Mouse (Mus musculus) limb, embryonic 11.5 days (tissue): ENCODE measurements around the gene Zfp334. TPM values are rescaled to one million over a fixed set of nuclear protein-coding genes. Genes with fewer than 3 reads are reported as not detected.
A peak's percentile ranks its signal among the peaks of the same experiment; 100 is the strongest.

Experiments used
- ATAC-seq: fragments of 200-750 bp; cut with Nextera tagmentation; 2 replicates; pipeline ENCODE4 v1.8.0; 2017; ENCODE audit warnings: low read depth; ENCODE audit not compliant: insufficient number of reproducible peaks, low FRiP score, low TSS enrichment
- DNase-seq: peaks from one replicate; pipeline ENCODE4 v3.0.0-alpha.2; 2015; ENCODE audit warnings: low spot score
- H3K27ac ChIP-seq: fragments of 300-500 bp; sonication (generic); replicated peaks from 2 replicates; pipeline ENCODE4 v1.5.1; 2014; ENCODE audit warnings: low read depth, mild to moderate bottlenecking, low read length
- H3K27me3 ChIP-seq: fragments of 300-500 bp; sonication (generic); 2 replicates; pipeline ENCODE4 v1.6.1; 2014; ENCODE audit warnings: mild to moderate bottlenecking, low read length, mixed read lengths; ENCODE audit not compliant: control insufficient read depth, insufficient read depth
- H3K36me3 ChIP-seq: fragments of 300-500 bp; sonication (generic); 2 replicates; pipeline ENCODE4 v1.6.1; 2014; ENCODE audit warnings: mild to moderate bottlenecking, low read length, moderate library complexity, mixed read lengths; ENCODE audit not compliant: control insufficient read depth, insufficient read depth
- H3K4me1 ChIP-seq: fragments of 300-500 bp; sonication (generic); 2 replicates; pipeline ENCODE4 v1.6.1; 2014; ENCODE audit warnings: low read length, mixed read lengths; ENCODE audit not compliant: control insufficient read depth, insufficient read depth
- H3K4me2 ChIP-seq: fragments of 300-500 bp; sonication (generic); 2 replicates; pipeline ENCODE4 v1.6.1; 2014; ENCODE audit warnings: low read depth, mild to moderate bottlenecking, moderate library complexity; ENCODE audit not compliant: severe bottlenecking
- H3K4me3 ChIP-seq: fragments of 300-500 bp; sonication (generic); 2 replicates; pipeline ENCODE4 v1.5.1; 2014; ENCODE audit warnings: low read depth, low read length
- H3K9ac ChIP-seq: fragments of 300-500 bp; sonication (generic); 2 replicates; pipeline ENCODE4 v1.6.1; 2014; ENCODE audit warnings: mild to moderate bottlenecking, low read length
- H3K9me3 ChIP-seq: fragments of 300-500 bp; sonication (generic); 2 replicates; pipeline ENCODE4 v1.6.1; 2016; ENCODE audit warnings: low read length; ENCODE audit not compliant: control insufficient read depth
- WGBS: fragments of 180-500 bp; shearing (Covaris S2); extraction: QIAGEN DNeasy Blood & Tissue Kit; methylation state at CpG from one replicate; pipeline ENCODE4 v1.1.7; 2014; 5-methylcytosine and 5-hydroxymethylcytosine counted together
- polyA plus RNA-seq: library from polyadenylated mRNA; unstranded; fragments of >200 nt; fragmentation: Nextera tagmentation; extraction: Ambion mirVana; gene quantifications from 2 replicates; pipeline ENCODE4 v1.2.1, GENCODE M21; 2014

The Zfp334 gene
- 19.5 and 21.3 TPM in 2 replicates for polyA plus RNA-seq

DNA sequence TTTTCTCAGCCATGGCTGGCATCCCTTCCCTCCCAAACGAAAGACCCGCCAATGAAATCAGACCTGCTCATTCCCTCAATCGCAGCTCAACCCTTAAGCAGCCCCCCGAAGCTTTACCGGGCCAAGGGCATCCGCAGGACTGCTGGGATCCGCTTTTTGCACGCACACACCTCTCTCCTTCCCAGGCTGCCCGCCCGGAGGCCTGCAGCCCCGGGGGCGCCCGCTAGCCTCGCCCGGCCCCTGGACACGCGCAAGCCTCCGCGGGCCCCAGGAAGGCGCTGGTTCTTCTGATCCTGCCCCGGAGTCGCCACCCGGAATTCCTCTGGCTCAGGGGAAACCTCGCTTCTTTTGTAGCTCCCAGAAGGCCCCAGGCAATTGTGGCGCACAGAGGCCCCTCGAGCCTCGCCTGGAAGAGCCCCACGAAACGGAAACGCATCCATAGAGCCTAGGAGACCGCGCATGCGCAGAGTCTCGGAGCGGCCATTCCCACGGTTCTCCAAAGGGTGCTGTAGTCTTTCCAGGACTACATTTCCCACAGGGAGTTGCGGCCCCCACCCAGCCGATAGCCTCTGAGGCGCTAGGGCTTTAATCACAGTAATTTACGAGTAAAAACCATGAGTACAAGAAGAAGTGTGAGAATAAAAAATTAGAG is at the start of gene Zfp334:
Zfp334 (minus strand) TSS at position 416 of the 652 bp plus-strand sequence.
- ATAC-seq (peak; percentile 86), DNase-seq (peak; percentile 98)
- peak within 1 kb of the TSS; percentile 85 for H3K27ac ChIP-seq
- peaks cover 15% of the 10 kb centered on the region for H3K36me3 ChIP-seq
- peaks cover 5% of the 10 kb centered on the region; the same call in 1 of the 2 replicates for H3K4me1 ChIP-seq
- H3K4me2 ChIP-seq: peak within 1 kb of the TSS; percentile 75
- under 1% methylated on average over 40 of the region's 40 CpGs for WGBS
- peak within 1 kb of the TSS; percentile 86 for H3K4me3 ChIP-seq
- no peaks in the 10 kb centered on the region for H3K27me3 ChIP-seq
- H3K9ac ChIP-seq: peak within 1 kb of the TSS; percentile 93
- H3K9me3 ChIP-seq: no peaks in the 10 kb centered on the region

DNA sequence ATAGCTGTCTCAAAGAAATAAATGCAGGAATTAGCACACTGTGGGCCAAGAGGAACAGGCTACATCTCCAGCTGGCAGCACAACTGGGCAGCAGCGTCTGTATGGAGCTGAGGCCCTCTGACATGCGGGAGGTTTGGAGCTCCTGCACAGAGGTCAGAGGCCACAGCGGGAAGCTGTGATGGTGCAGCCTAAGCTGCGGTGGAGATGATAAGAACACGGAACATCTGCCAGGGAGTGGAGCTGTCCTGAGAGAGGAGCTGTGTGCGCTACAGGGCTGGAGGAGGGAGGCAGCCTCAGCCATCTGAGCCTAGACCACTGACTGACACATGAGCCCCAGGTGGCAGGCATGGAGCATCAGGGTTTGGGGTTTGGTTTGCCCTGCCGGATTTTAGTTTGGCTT is 40.6 kb upstream of the Zfp334 start:
- no peak for DNase-seq
- no peak for ATAC-seq
- Histone ChIP-seq H3K27ac (no peak overlapping the region), H3K4me2 (no peak overlapping the region), H3K27me3 (no peaks in the 10 kb centered on the region), H3K9ac (no peak overlapping the region), H3K9me3 (no peaks in the 10 kb centered on the region), H3K4me1 (no peaks in the 10 kb centered on the region), H3K36me3 (no peaks in the 10 kb centered on the region), H3K4me3 (no peak overlapping the region)
- 37% methylated on average over 7 of the region's 7 CpGs for WGBS

DNA sequence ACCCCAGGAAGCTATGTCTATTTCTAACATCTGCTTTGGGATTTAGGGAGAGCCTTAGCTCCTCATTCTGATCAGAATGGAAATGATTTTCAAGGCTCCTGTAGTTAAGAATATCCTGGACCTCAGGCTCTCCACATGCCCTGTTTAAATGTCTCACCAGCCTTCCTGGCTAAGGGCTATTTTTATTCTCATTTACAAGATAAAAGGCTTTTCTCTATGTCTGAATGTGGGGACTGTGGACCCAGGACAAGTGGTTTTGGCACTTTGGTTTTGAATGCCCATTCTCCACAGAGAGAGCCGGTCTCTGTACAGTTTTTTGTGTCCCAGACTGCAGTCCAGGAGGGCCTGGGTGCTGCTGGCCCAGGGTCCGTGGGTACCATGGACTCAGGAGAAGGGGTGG is 32.1 kb upstream of the Zfp334 start:
- Histone ChIP-seq H3K36me3 (no peaks in the 10 kb centered on the region), H3K9me3 (no peaks in the 10 kb centered on the region), H3K4me1 (peaks cover 7% of the 10 kb centered on the region; the same call in 1 of the 2 replicates), H3K9ac (no peak overlapping the region), H3K4me3 (no peak overlapping the region), H3K27me3 (no peaks in the 10 kb centered on the region), H3K27ac (no peak overlapping the region), H3K4me2 (no peak overlapping the region)
- DNase-seq (no peak), ATAC-seq (no peak)
- WGBS: 86% methylated on average over 2 of the region's 2 CpGs

DNA sequence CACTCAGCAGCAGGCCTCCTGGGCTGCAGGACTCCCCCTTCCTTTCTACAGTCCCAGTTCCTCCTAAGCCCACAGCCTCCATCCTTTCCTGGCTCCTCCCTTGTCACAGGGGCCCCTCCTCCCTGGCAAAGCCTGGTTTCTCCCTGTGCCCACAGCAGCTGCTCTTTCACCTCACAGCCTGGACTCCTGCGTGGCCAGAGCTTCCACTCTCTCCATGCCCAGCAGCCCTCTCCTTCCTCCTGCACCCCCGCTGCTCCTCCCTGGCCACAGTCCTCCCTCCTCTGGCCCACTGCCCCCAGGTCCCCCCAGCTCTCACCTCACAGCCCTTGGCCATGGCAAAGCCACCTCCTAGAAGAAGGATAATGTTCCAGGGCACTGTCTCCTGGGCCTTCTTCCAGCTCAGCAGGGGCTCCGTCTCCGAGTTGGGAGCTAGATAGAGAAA is 31.6 kb upstream of the Zfp334 start:
- Histone ChIP-seq H3K4me2 (no peak overlapping the region), H3K9ac (no peak overlapping the region), H3K27ac (no peak overlapping the region), H3K27me3 (no peaks in the 10 kb centered on the region), H3K36me3 (no peaks in the 10 kb centered on the region), H3K4me1 (peaks cover 8% of the 10 kb centered on the region; the same call in 1 of the 2 replicates), H3K9me3 (no peaks in the 10 kb centered on the region), H3K4me3 (no peak overlapping the region)
- WGBS: 73% methylated on average over 4 of the region's 4 CpGs
- ATAC-seq (no peak), DNase-seq (no peak)

DNA sequence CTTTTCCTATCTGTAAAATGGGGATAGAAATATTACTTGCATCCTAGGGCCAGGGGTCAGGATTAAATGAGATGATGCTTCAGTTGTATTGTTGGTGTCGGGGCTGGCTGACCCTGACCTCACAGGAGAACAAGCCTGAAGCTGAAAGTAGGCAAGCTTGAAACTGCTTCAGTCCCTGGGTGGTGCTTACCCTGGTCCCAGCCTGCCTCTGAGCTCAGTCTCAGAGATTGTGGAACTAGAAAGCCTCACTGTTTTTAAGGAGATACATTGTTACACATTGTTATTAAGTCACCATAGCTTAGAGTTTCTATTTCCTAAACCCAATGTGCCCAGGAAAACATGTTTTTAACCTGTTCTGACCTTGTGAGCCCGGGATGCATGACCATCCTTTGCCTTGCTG is 30.5 kb upstream of the Zfp334 start:
- Histone ChIP-seq H3K27me3 (no peaks in the 10 kb centered on the region), H3K9ac (no peak overlapping the region), H3K4me2 (no peak overlapping the region), H3K36me3 (no peaks in the 10 kb centered on the region), H3K9me3 (no peaks in the 10 kb centered on the region), H3K4me3 (no peak overlapping the region), H3K4me1 (peaks cover 14% of the 10 kb centered on the region), H3K27ac (no peak overlapping the region)
- no peak for ATAC-seq
- DNase-seq: no peak
- 83% methylated on average over 2 of the region's 2 CpGs for WGBS

DNA sequence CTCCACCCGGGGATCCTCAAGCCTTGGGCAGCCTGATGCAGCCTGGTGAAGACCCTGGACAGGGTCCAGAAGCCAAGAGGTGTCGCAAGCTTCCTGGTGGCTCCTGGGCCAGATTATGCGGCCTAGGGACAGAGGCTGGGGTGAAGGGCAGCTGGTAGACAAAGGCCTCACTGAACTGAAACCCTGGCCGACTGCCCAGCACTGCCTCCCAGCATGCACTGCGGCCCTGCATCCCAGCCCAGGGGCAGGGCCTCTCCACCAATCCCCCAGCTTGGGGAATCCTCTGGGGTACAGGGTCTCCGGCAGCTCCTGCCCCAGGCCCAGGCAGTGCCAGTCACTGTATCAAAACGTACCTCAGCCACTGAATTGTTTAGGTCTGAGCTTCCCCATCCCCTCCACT is 29.2 kb upstream of the Zfp334 start:
- no peaks in the 10 kb centered on the region for H3K27me3 ChIP-seq
- H3K36me3 ChIP-seq: no peaks in the 10 kb centered on the region
- no peak for ATAC-seq
- H3K9ac ChIP-seq: no peak overlapping the region
- H3K27ac ChIP-seq: no peak overlapping the region
- H3K4me2 ChIP-seq: no peak overlapping the region
- H3K4me3 ChIP-seq: no peak overlapping the region
- WGBS: 86% methylated on average over 7 of the region's 7 CpGs
- DNase-seq: no peak
- peaks cover 14% of the 10 kb centered on the region for H3K4me1 ChIP-seq
- no peaks in the 10 kb centered on the region for H3K9me3 ChIP-seq

DNA sequence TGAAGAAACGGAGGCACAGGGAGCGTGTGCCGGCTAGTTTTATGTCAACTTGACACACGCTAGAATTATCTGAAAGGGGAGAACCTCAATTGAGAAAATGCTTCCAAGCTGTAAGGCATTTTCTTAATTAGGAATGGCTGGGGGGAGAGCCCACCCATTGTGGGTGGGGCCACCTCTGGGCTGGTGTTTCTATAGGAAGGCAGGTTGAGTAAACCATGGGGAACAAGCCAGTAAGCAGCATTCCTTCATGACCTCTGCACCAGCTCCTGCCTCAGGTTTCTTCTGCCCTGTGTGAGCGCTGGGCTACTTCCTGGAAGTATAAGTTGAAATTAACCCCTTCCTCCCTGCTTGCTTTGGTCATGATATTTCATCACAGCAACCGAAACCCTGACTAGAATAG is 27.7 kb upstream of the Zfp334 start:
- no peaks in the 10 kb centered on the region for H3K27me3 ChIP-seq
- WGBS: 29% methylated on average over 6 of the region's 6 CpGs
- H3K36me3 ChIP-seq: no peaks in the 10 kb centered on the region
- peaks cover 14% of the 10 kb centered on the region for H3K4me1 ChIP-seq
- peak; percentile 58 for DNase-seq
- H3K9ac ChIP-seq: no peak overlapping the region
- no peaks in the 10 kb centered on the region for H3K9me3 ChIP-seq
- H3K27ac ChIP-seq: no peak overlapping the region
- no peak for ATAC-seq
- no peak overlapping the region for H3K4me2 ChIP-seq
- H3K4me3 ChIP-seq: no peak overlapping the region

DNA sequence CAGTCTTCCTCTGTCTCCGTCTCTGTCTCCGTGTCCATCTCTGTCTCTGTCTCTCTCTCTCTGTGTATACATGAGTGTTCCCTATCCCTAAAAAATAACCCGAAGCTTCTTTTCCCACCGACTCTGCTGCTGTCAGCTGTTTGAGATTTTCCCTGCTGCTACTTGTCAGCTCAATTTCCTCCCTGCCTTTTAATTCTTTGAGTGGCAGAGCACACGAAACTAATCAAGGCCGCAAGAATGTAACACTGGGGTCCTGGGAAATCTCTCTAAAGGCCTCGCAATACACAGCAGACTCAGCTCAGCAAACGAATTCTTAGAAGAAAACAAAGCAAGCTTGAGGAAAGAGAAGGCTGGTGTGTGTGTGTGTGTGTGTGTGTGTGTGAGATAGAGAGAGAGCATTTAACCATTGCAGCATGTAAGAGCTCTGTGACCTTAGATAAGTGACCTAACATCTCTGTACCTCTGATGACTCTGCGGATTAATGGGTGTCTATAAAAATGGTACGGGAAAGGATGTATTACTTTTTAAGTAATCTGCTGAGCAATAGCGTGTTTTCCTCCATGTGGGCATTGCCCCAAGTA is 27.2 kb upstream of the Zfp334 start:
- no peak for ATAC-seq
- DNase-seq: no peak
- no peak overlapping the region for H3K4me2 ChIP-seq
- no peaks in the 10 kb centered on the region for H3K27me3 ChIP-seq
- WGBS: 32% methylated on average over 11 of the region's 11 CpGs
- no peak overlapping the region for H3K4me3 ChIP-seq
- no peak overlapping the region; the same call in 1 of the 2 replicates for H3K27ac ChIP-seq
- no peak overlapping the region for H3K9ac ChIP-seq
- H3K36me3 ChIP-seq: no peaks in the 10 kb centered on the region
- peaks cover 14% of the 10 kb centered on the region for H3K4me1 ChIP-seq
- no peaks in the 10 kb centered on the region for H3K9me3 ChIP-seq
